Mouse (Mus musculus) kidney, adult 2 months (tissue): Measurements from ENCODE around the gene Msantd2.

Source experiments
- CTCF ChIP-seq: fragments of 200-500 bp; conservative IDR thresholded peaks from 2 replicates; pipeline ENCODE4 v1.5.1; 2011; ENCODE audit warnings: low read depth, mild to moderate bottlenecking, control low read depth, low read length, moderate library complexity, mixed read lengths; ENCODE audit not compliant: insufficient read depth, insufficient read length
- POLR2A ChIP-seq: fragments of 200-500 bp; IDR thresholded peaks from one replicate; pipeline ENCODE4 v1.6.1; 2011; ENCODE audit warnings: low read depth, low read length, control low read depth

GRCm38 (mm10) chr9:37556366-37556765 is 67.2 kb downstream of the Msantd2 start:
- TF ChIP-seq POLR2A: no peak
- TF ChIP-seq CTCF: no peak
